Mouse (Mus musculus) activated CD4-positive, CD25-positive, alpha-beta regulatory T cell, adult 4 months (primary cell): Measurements from ENCODE around the gene Fam32a. TPM values are rescaled to one million over a fixed set of nuclear protein-coding genes. Genes with fewer than 3 reads are reported as not detected.

Source experiments
- ATAC-seq: one replicate; pipeline ENCODE4 v1.8.0; 2017
- polyA plus RNA-seq, 2 experiments: library from polyadenylated mRNA; unstranded; fragments of 100-300 nt; shearing (Covaris generic); gene quantifications; one replicate each; pipeline ENCODE4 v1.2.1; 2017

Fam32a gene
- polyA plus RNA-seq, 2 experiments from 2014 or later, result 98.8 to 108 TPM

GRCm38 (mm10) chr8:72240951-72241350 lies 21.4 kb downstream of the Fam32a start:
- ATAC-seq, result no peak

- ATAC-seq, result no peak
These were observed 22.7 kb downstream of the Fam32a start for GRCm38 (mm10) chr8:72242226-72242625.

DNA sequence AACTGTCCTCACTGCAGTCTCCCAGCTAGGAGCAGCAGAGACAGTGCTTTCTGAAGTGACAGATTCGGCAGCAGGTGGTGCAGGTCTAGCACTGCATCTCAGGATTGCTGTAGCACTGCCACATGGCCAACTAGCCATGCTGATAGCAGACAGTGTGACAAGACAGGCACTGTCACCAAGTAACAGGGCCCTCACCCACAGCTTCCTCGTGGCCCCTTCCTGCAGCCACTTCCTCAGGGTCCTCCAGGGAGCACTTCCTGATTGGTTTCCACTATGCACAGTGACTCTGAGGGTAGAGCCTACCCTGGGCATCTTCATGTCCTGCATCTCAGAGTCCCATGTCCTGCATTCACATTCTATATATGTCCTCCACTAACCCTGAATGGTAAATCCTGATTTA lies 25.1 kb downstream of the Fam32a start:
- no peak for ATAC-seq

DNA sequence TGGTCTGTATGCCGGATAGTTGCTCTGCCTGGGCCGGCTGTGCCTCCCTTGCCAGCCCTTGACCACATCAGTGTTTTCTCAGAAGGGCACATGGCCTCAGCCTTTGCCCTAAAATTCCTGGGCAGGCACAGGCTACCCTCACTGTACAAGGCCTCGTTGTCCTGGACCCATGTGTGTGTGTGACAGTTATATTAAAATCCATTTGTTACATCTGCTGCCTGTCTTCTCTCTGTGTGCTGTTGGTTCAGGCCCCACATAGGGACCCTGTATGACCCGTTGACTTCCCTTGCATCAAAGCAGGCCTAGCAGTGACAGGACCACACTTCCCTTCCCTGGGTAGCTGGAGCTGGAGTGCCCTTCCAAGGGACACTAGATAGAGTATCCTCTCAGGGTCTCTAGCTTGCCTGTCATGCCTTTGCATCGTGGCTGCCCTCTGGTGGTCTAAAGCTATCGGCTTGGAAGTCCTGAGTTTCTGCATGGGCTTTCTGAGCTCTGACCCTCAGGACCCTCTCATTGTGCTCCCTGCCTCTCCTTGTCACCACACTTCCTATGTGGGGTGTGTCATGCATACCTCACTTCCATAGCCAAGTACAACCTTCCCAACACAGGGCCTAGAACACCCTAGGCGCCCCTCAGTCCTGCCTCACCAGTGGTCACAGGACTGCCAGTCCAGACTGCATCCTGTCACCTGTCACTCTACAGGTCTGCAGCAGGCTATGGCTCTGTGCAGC lies 37.8 kb downstream of the Fam32a start:
- no peak for ATAC-seq

DNA sequence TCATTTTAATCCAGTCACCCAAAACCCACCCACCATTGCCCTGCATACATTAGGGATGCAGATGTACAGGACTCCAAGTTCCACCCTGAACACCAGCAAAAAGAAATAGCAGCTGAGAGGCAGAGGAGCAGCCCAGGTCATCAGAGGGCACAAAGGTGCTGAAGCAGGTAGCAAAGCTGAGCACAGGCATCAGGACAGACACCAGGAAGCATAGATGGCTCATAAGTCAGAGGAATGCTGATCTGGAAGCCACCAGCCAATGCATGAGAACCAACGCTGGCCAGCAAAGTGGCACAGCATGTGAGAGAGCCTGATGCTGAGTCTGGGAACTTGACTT lies 38.3 kb downstream of the Fam32a start:
- ATAC-seq, result no peak

GRCm38 (mm10) chr8:72259862-72260261 lies 40.3 kb downstream of the Fam32a start:
- no peak for ATAC-seq

GRCm38 (mm10) chr8:72260585-72260984 lies 41.1 kb downstream of the Fam32a start:
- ATAC-seq, result peak; percentile 72

GRCm38 (mm10) chr8:72261019-72261418 lies 41.5 kb downstream of the Fam32a start:
- ATAC-seq, result peak; percentile 62

GRCm38 (mm10) chr8:72261431-72261830 lies 41.9 kb downstream of the Fam32a start:
- no peak for ATAC-seq

GRCm38 (mm10) chr8:72261872-72262271 lies 42.3 kb downstream of the Fam32a start:
- no peak for ATAC-seq

GRCm38 (mm10) chr8:72262756-72263155 lies 43.2 kb downstream of the Fam32a start:
- no peak for ATAC-seq

DNA sequence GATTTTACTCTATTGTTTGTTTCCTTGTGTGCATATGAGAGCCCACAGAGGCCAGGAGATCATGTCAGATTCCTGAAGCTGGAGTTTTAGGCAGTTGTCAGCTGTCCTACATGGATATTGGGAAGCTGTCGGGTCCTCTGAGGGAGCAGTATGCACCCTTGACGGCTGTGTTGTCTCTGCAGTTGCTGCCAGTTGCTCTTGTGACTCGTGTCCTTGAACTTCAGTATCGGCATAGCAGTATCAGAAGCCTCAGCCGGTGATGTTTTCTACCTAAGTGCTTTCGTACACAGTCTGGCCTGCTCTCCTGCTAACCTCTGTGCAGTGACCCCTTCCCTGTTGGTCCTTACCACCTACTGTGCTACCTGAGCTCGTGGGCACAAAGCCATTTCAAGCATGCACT lies 43.9 kb downstream of the Fam32a start:
- ATAC-seq, result no peak

DNA sequence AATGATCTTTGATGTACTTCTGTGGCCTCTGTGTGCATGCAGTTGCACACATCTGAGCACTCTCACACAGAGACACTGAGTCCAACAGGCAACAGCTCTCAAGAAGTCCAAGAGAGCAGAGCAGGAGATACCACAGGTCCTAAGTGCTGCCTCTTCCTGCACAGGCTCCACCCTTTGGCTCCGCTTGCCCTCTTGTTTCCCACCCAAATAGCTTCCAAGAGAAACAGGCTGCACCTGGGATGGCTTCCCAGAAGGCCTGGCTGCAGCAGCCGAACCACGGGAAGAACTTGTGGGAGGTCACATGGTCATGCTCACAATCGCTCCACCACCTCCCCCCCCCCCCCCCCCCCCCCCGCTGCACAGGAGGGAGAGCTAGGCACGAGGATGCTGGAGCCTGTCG lies 45.8 kb downstream of the Fam32a start:
- ATAC-seq, result no peak

GRCm38 (mm10) chr8:72266671-72267070 lies 47.1 kb downstream of the Fam32a start:
- ATAC-seq, result no peak

DNA sequence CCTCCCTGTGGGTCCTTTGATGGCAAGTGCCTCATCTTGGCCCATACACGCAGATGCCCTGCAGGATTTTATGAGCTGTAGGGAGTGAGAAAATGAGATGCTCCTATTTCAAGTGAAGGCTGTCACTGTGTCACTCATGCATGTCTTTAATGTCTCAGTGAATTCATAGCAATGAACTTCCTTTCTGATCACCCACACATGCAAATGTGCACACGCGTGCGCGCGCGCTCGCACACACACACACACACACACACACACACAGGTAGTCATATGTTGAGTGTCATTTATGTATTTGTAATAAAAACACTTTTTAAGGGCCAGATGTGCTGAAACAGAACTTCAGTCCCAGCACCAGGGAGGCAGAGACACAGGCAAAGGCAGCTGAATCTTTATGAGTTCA lies 47.6 kb downstream of the Fam32a start:
- no peak for ATAC-seq

- no peak for ATAC-seq
These were observed 48.8 kb downstream of the Fam32a start for GRCm38 (mm10) chr8:72268356-72268755.

DNA sequence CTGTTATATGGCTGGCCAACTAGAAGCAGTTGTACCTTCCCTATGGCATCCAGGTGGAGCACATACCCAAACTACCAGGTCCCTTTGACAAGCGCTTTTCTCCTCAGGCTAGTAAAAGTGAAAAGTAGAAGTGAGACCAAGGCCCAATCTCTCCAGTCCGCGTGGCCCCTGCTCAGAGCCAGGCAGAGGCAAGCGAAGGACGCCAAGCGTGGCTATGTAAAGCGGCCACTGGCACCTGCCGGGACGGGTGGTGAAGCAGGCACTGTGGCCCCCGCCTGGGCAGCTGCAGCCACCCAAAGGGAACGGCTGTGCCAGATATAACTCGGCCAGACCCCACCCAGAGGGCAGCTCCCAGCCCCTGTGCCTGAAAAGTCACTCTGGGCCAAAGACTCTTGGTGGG lies 51.1 kb downstream of the Fam32a start:
- ATAC-seq, result no peak

DNA sequence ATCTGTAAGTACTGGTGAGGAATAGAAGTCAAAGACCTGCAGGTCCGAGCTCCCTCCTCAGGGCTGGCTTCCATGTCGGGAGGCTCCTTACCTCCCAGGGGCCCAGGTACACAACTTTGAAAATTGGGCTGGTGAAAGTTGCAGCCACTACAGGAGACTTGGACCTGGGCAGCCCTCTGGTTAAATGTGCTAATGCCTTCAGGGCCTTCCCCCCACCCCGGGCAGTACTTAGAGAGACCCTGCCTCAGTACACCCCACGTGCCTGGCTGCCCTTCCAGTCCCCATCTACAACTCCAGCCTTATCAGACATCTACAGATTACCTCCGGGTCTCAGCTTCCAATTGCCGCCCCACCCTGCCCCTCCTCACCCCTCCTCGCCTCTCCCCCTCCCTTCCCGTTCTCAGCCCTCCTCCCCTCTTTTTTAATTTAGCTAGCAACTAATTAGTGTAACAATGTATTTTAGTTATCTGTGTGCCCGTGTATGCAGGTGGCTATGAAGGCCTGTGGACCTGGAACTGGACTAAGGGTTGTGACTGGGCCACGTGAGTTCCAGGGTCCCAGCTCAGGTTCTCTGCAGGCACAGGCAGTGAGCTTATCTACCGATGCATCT lies 51.6 kb downstream of the Fam32a start:
- no peak for ATAC-seq

GRCm38 (mm10) chr8:72271691-72272090 lies 52.2 kb downstream of the Fam32a start:
- ATAC-seq, result no peak

- peak; percentile 71 for ATAC-seq
These were observed 52.8 kb downstream of the Fam32a start for GRCm38 (mm10) chr8:72272361-72272760.

DNA sequence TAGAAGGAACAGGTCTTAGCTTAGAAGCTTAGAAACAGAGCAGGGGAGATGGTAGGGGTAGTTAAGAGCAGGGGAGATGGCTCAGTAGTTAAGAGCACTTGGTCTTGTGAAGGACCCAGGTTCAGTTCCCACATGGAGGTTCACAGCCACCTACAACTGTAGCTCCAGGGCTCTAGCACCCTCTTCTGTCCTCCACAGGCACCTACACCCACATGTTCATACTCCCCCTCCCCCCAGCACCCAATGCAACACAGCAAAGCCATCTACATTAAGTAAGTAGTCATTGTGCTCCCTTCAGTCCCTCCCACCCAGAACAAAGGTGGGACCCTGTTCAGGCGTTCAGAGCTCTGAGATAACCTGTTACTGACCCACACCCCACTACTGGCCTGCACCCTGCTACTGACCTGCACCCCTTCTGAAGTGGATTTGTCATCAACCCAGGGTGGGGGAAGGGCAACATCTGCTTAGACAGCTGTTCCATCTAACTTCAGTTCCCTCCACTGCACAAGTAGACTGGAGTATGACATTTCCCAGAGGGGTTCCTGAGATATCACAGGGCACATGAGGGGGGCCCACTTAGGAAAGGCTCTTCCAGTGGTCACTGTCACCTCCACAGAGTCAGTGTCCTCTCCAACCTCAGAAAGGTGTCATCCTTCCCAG lies 53.7 kb downstream of the Fam32a start:
- ATAC-seq, result no peak

DNA sequence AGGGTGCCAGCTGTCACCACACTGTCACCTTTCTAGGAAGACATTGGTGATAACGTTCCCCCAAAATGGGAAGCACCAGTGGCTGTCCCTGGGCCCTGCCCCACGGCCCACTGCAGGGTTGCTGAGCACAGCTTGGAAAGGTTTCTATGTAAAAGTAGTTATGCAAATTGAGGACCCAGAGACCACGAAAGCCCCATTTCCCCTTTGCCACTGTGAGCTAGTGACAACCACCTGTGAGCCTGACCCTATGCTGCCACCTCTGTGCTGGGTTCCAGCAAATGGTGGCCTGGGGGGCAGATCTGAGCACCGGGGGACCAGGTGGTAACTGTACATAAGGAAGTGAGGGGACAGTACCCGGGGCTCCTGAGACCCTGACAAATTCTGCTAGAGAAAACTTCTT lies 54.3 kb downstream of the Fam32a start:
- ATAC-seq, result no peak
